Mouse (Mus musculus) telencephalon, adult 2 months (tissue): Measurements from ENCODE around the gene Papln.

Experiments
- DNase-seq: peaks from one replicate; pipeline ENCODE4 v3.0.0-alpha.2; 2011; ENCODE audit warnings: low read depth, low spot score

The Papln gene

DNA sequence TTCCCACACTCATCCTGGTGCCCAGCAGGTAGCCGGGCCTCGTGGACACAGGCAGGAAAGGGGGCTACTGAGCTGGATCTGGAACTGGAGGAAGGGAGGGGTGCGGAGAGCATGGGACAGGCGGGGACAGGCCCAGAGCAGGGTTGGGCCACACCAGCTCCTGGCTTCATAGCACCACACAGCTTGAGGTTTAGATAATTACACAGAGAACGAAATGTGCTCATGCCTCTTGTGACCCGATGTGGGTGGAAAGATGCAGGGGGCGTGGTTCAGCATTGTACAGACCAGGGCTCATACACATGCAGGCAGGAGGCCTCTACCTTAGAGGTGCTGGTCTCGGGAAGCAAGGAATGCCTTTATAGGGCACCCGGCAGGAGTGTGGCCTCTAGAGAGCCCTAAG lies 4.4 kb downstream of the Papln start:
- DNase-seq, result no peak

DNA sequence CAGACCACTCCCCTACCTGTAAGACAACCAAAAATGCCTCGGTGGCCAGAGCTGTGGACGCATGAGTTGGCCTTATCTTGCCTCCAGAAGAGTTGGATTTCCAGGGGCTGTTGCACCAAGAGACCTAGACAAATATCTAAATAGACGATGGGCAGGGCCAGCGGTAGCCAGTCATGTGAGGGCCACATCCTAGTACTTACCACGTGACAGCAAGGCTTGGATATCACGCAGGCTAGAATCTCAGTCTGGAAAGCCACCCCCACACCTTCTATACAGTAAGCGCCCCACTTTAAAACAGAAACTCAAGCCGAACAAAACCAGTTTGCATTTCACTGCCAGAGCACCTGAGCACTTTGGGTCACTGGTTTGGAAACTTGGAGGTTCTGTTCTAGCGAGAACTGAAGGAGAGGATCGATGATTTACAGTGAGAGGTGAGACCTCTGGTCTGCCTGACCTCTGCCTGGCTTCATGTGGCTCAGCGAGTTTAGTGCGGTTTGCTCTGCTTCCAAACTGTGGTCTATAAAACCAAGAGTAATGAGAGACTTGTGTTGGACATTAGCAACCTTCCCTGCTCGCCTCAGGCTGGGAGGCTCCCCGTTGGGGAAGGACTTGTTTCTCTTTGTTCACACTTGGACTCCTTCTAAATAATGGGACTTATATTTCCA lies 4.9 kb downstream of the Papln start:
- DNase-seq, result no peak

DNA sequence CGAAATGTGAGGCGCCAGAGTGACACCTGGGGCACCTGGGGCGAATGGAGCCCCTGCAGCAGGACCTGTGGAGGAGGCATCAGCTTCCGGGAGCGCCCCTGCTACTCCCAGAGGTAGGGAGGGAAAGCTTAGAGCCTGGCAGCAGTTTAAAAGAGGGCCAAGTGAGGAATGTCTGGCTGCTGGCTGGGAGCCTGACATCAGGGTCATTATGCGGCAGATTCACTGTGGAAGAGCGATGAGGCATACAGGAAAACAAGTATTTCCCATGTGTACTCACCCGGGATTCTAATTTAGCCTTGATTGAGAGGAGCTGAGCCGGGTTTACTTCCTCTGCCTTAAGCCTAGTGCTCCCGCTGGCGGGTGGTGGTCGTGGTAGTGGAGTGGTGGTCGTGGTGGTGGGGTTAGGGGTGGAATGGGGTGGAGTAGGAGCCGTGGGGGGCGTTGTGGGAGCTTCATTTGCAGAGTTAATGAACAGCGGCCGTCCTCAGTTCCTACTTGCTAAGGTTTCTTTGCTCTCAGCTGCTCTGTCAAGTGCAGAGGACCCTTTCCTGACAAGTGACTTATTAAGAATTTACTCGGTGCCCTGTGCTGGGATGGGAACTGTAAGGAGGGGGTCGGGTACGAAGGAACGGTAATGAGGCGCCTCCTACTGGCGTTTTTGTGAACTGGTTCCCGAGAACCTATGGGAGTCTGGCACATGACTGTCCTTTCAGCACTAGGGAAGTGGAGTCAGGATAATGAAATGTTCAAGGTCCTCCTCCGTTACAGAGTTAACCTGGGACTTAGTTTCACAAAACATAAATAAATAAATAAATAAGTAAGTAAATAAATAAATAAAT lies 7.2 kb downstream of the Papln start:
- DNase-seq, result no peak

DNA sequence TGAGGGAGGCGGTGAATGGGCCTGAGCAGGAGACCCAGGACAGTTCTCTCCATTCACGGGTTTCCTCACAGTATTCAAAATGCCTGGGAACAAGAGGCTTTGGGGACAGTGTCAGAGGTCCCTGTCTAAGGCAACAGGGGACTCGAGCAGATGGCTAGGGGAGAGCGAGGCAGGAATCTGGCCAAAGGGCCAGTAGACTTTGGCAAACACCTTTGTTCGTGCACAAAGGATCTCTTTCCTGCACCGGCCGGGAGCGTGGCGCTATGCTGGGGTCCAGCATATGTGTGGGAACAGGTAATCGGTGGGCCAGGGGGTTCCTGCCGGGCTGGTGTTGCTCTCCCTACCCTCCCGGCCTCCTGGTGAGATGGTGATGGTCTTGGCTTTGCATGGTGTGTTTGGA lies 12.2 kb downstream of the Papln start:
- DNase-seq, result no peak

DNA sequence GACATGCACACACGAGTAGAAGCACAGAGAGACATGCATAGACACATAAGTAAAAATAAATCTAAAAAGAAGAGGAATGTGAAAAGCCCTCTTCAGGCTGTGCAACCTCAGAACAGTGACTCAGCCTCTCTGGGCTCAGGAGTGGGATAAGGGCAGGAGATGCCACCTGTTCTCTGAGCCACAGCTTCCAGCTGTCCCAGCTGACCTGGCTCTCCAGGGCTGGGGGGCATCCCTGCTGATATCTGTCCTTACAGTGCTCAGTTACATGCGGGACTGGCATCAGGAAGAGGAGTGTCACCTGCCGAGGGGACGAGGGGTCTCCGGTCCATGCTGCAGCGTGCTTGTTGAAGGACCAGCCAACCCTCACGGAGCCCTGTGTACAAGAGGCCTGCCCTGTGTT lies 13.3 kb downstream of the Papln start:
- DNase-seq, result no peak

DNA sequence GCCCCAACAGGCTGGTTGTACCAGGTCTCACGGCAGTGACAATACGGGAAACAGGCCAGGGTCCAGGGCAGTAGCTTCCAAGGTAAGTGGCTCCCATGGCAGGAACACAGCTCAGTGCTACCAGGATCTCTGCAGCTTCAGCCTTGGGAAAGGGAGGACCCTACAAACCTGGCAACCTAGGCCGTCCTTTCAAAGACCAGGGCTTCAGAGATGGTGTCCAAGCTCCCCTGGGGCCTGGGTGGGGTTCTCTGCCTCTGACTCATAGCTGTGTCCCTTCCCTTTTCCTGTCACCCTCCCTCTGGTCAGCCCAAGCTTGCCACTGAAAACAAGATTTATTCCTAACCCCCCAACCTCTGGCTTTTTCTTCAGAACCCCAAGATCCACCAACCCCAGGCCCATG lies 16.7 kb downstream of the Papln start:
- no peak for DNase-seq

DNA sequence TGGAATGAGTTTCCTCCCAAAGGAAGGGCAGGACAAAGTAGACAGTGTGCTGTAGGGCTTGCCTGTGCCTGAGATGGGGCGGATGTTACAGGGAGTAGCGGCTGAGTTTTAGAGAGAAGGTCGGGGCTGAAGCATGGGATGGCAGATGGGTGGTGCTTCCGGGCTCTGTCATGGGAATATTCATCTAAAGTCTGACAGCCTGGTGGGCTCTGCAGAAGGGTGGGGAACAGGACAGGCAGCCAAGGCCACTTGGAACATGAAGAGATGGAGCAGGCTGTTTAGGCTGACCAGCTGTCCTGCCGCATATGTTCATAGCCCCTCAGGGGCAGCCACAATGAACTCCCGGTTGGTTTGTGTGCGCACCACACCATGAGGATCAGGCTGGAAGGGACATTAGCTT lies 17.8 kb downstream of the Papln start:
- no peak for DNase-seq

DNA sequence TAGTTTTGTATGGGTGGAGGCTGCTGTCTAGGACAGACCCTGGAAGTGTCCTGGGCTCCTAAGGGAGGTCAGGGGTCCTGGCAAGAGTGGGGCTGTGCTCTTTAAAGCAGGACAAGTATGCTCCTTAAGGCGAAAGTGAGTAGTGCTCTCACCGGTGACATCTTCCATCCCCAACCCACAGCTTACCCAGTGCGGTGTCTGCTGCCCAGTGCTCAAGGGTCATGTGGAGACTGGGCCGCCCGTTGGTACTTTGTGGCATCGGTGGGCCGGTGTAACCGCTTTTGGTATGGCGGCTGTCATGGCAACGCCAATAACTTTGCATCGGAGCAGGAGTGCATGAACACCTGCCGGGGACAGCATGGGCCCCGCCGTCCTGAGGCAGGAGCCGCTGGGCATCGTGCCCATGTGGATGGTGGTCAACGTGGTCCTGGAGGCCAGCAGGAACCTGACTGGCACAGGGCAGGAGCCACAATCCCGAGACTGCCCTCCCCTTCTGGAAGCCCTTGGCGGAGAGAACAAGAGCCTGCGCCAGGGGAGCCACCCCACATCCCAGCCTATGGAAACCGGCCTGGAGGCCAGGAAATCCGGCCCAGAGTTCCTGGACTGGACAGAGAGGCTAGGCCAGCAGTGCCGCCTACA lies 18.3 kb downstream of the Papln start:
- DNase-seq, result no peak

DNA sequence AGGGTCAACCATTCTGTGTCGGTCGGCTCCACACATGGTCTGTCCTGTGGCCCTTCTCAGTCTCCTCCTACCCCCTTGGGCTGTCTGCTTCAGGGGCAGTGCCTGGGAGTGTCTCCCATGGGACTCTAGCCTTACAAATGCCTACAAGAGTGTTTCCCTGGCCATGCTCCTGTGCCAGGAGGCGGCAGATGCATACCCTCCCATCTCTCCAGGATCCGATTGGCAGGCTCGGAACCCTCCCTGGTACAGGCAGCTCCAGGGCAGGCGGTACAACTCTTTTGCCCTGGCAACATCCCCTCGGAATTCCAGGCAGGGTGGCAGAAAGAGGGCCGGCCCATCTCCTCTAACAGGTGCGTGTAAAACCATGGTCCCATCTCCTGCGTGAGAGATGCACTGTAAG lies 19.2 kb downstream of the Papln start:
- no peak for DNase-seq

DNA sequence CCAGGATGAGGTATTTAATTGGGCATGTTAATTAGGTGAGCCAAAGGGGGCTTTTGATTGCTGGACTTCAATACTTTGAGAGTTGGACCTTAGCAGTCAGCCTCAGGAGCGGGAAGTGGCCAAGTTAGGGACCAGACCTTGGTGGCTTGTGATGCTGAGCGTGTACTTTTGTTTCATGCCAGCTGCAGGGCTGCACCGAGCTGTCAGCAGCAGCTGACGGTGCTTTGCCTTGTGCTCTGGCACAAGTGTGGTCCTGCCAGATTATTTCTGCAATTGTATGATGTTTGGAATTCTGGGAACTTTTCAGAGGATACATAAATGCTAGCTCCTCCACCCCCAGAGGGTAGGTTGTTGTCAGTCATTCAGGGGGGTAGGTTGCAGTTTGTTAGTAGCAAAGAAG lies 21.9 kb downstream of the Papln start:
- no peak for DNase-seq

DNA sequence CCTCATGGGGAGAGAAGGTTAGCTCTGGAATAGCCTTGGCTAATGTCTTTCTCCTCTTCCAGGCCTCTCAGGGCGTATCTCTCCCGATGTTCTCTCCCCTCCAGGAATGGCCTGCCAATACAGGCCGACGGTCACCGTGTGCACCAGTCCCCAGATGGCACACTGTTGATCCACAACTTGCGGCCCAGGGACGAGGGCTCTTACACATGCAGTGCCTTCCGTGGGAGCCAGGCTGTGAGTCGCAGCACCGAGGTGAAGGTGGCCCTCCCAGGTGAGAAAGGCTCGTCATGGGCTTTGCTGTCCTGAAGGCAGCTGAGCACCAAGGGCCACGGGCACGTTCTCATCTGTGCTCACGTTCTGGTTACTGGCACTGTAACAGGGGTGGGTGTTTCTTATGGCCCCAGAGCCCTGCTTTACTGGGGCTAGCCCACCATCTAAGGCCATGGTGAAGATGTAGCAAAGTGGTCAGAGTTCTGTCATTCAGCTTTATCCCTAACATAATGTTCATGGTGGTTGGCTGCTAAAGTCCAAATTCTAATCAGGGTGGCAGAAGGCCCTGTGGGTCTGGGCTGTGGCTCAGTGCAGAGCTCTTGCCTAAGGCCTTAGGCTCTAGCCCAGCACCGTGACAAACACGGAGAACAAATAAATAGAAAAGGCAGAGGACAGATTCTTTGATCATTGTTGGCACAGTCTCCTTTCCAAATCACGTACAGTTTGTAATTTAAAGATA lies 25.8 kb downstream of the Papln start:
- DNase-seq, result no peak

DNA sequence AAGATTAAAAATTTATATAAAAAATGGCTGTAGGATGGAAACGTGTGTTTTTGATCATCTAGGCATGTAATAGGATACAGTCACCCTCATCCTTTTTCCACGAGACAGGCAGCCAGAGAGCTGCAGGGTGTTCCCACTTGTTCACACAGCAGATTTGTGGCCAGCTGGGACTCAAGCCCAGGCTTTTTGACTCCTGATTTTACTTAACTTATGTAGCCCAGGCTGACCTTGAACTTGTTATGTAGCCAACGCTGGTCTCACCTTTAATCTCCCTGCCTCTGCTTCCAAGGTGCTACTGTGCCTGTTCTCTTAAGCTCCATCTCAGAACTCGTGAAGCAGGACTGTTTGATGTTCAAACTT lies 26.3 kb downstream of the Papln start:
- DNase-seq, result no peak

DNA sequence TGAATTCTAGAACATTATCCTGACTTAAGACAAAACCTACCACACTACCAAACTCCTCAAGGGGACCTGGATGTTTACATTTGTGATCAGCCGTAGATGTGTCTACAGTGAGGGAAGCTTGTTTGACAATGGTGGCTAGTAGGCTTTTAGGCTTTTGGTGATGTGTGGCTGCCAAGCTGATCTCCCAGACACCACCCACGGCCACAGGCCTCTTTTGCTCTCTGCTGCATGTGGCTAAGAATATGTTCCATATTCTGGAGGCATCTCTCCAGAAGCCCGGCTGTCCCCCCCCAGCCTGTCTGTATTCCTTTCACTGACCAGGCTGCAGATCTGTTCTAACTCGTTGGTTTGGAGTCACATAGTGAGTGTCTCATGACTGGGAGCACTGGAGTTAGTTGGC lies 27.3 kb downstream of the Papln start:
- no peak for DNase-seq

DNA sequence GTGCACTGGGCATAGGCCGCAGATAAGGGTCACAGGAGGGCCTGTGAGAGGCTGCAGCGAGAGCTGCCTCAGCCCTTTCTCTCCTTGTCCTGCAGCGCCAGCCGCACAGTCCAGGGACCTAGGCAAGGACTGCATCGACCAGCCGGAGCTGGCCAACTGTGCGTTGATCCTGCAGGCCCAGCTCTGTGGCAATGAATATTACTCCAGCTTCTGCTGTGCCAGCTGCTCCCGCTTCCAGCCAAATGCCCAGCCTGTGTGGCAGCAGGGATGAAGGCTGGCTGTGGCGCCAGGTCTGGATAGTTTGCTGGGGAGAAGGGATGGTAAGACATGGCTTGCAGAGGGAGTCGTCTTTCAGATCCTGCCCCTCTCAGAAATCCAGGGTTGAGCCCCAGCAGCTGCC lies 28.3 kb downstream of the Papln start:
- no peak for DNase-seq

DNA sequence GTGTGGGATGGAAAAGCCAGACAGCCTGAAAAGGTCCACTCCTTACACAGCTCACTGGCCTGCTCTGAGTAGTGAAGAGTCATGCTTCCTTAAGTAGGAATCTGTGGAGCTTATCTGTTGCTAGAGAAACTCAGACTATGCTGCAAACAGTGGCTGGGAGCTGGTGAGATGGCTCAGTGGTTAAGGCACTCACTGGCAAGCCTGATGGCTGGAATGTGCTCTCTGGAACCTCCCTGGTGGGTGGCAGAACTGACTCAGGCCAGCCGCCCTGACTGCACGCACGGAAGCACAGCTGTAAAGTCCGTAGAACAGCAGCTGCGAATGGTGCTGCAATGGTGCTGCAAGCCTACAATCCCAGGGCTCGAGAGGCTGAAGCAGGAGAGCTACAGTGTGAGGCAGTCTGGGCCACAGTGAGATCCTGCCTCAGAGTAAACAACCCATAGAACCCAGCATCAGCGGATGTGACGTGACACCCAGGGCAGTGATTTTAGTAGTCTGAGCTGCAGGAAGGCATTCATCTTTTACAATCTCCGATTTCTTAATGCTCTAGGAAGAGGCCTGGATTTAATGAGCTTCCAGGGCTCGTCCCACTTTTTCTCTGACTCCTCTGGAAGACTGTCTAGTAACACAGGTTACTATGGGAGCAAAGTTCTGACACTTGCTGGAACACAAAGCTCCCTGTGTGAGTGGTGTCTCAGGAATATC lies 29.4 kb downstream of the Papln start:
- no peak for DNase-seq

DNA sequence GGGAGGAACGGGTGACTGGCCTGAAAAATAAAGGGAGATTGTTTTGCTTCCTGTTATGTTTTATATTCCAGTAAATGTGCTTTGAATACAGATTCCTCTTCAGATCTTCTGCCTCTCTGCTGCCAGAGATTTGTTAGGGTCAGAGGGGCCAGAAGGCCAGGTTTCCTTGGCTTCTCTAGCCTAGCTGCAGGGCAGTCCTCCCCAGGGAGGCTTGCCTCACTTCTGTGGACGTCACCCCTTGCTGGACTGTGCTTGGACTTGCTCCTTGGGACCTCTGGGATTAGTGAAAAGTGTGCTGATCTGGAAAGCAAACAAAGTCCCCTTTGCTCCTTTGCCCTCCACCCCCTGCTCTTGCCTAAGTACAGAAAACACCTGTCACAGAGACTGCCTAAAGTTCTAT lies 31.6 kb downstream of the Papln start:
- DNase-seq, result no peak

DNA sequence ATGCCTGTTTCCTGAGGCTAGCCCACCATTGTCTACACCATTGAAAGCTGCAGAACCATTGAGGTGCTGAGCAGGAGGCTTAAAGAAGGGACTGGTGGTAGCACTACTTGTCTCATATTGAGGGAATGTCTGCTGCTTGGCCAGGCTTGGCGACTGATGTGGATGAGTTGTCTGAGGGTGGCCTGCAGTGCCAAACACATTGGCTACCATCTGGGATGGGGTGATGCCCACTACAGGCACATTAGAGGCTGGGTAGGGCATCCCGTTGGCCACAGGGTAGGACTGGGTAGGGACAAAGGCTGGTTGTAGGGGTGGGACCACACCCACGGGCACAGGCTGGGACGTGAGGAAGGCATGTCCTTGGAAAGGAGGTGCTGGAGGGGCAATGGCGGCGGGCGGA lies 32.2 kb downstream of the Papln start:
- no peak for DNase-seq

DNA sequence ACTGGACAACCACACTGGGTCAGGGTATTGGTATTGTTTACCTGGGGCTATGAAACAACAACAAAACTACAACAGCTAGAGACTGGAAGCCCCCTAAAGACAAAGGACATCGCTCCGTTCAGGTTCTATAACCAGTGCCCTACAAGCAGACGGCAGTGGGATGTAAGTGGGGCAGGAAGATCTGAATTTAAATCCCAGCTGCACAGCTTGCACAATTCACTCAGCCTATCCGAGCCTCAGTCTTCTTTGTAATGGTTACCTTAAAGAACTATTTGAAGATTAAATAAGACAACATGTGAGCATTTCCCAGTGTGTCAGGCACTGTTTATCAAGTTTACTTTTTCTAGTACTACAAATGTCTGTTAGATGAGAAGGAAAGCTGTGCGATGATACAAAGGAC lies 34.9 kb downstream of the Papln start:
- no peak for DNase-seq

DNA sequence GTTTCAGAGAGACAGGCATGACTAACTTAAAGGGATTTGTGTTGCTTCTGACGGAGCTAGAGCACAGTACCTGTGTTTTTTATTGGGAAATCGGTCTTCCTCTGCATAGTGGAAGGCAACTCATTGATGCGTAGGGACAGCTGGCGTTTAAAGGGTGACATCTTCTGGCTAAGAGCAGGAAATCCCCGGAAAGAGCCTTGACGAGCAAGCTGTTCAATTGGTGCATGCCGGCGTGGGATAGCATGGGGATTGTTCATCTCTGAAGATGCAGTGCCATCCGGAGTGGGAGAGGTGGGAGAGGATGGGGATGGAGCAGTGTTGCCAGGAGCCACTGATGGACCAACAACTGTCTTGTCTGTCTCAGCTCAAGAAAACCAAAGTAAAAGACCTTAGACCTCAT lies 37.5 kb downstream of the Papln start:
- peak; percentile 62 for DNase-seq

DNA sequence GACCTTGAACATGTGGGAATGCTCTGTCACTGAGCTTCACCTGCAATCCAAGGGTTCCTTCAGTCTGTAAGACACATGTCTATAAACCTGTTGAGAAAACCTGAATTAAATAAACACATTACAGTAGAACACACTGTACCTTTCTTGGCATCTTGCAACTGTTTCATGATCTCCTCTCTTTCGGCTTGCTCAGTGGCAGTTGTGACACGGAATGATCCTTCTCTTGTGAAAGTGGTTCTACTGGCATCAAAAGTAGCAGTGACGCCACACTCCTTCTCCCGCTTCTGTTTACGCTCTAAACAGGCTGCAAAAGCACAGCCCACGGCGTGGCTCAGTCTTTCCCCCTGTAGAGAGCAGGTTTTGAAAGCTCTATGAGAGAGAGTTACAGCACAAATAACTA lies 40.2 kb downstream of the Papln start:
- no peak for DNase-seq

DNA sequence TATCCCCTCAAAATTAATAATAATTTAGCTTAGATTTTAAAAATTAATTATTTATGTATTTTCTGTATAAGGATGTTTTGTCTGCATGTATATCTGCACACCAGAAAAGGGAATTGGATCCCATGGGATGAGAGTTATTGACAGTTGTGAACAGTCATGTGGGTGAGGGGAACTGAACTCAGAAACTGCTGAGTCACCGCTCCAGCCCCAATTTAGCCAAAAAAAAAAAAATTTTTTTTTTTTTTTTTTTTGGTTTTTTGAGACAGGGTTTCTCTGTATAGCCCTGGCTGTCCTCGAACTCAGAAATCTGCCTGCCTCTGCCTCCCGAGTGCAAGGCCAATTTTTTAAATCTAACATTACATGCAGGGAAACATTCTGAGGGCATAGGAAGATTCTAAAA lies 48.5 kb downstream of the Papln start:
- DNase-seq, result no peak

DNA sequence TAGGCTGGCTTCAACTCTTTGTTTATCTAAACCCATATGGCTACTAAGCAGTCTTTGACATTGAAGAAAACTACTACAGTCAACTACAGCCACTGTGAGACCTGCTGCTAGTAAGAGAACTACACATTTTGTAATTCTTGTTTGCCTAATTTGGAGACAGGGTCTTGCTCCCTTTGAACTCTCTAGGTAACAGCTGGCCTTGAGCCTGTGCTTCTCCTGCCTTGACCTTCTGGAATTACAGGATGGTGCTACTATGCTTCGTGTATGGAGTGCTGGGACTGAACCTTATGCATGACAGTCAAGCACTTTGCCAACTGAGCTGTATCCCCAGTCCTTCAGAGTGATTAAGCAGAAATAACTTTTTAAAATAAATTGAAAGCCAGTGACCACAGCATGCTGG lies 53.2 kb downstream of the Papln start:
- no peak for DNase-seq
